14 mouse cellular contexts compared by ENCODE assay signal in genomic region chr10:121961121-121961893, GRCm38 (mm10).
A peak's percentile ranks its signal among the peaks of the same experiment; 100 is the strongest.
DNase-seq lines count a peak whose midpoint lies in the region; ATAC-seq lines count a peak whose summit lies in the region.
"Had no signal": no experiment of that assay in that cellular context is flagged by ENCODE, and none has a peak within 500 bp of the region (broad histone marks: within the 10 kb centered on the region; RNA-seq: fewer than 3 reads in every experiment).

No protein-coding gene starts in this region.

- 45% methylated on average over 11 of the region's 11 CpGs for WGBS in heart, embryonic 13.5 days
- WGBS in midbrain, embryonic 14.5 days, result 68% methylated on average over 11 of the region's 11 CpGs
- 77% methylated on average over 11 of the region's 11 CpGs for WGBS in midbrain, embryonic 10.5 days
- WGBS in forebrain, embryonic 15.5 days, result 74% methylated on average over 11 of the region's 11 CpGs

- H3K9ac ChIP-seq in heart, embryonic 13.5 days, result no peak overlapping the region
- no peak overlapping the region for H3K9ac ChIP-seq in midbrain, embryonic 14.5 days (replicated peaks; ENCODE audit: low read length)
- H3K9ac ChIP-seq in forebrain, embryonic 15.5 days (replicated peaks), result no peak overlapping the region
- H3K9ac ChIP-seq: limb, embryonic 13.5 days had no signal

- H3K27ac ChIP-seq in heart, embryonic 13.5 days (replicated peaks), result peak overlapping the region; percentile 50
- 0 out of 2 replicates have a peak overlapping the region, but pooled peaks have one; percentile 32 for H3K27ac ChIP-seq in midbrain, embryonic 14.5 days (replicated peaks; ENCODE audit: low read depth, low read length)
- no peak overlapping the region for H3K27ac ChIP-seq in midbrain, embryonic 10.5 days (replicated peaks)
- no peak overlapping the region for H3K27ac ChIP-seq in forebrain, embryonic 15.5 days (replicated peaks)
- H3K27ac ChIP-seq: limb, embryonic 13.5 days; macrophage had no signal

- H3K4me2 ChIP-seq in heart, embryonic 13.5 days, result no peak overlapping the region
- H3K4me2 ChIP-seq in midbrain, embryonic 14.5 days (ENCODE audit: low read length), result no peak overlapping the region
- H3K4me2 ChIP-seq in forebrain, embryonic 15.5 days (replicated peaks), result no peak overlapping the region
- H3K4me2 ChIP-seq: limb, embryonic 13.5 days had no signal

- no peak for DNase-seq in heart, adult 8-10 months (ENCODE audit: low spot score)
- DNase-seq in midbrain, embryonic 14.5 days, result no peak
- no peak for DNase-seq in midbrain, embryonic 10.5 days (ENCODE audit: low spot score)
- no peak for DNase-seq in heart, adult 11 months
- DNase-seq in cerebellum, postnatal 10 days, result no peak
- DNase-seq: adrenal gland, postnatal 25 days; cerebellum, adult 11-12 months; heart, postnatal 4 days; thymus, adult 18-20 months had no signal

- ATAC-seq in heart, embryonic 13.5 days (ENCODE audit: extremely low read depth, insufficient number of reproducible peaks, low FRiP score, low TSS enrichment), result no peak
- no peak for ATAC-seq in midbrain, embryonic 14.5 days (ENCODE audit: low FRiP score, low TSS enrichment)
- ATAC-seq in granulocyte monocyte progenitor cell, adult 5-6 weeks (replicated peaks; ENCODE audit: poor library complexity, severe bottlenecking), result peak; percentile 94
- ATAC-seq in forebrain, embryonic 15.5 days (replicated peaks), result no peak

- H3K4me3 ChIP-seq in heart, embryonic 13.5 days, result no peak overlapping the region
- no peak overlapping the region for H3K4me3 ChIP-seq in midbrain, embryonic 14.5 days (replicated peaks; ENCODE audit: low read depth, low read length)
- no peak overlapping the region for H3K4me3 ChIP-seq in midbrain, embryonic 10.5 days
- no peak overlapping the region for H3K4me3 ChIP-seq in forebrain, embryonic 15.5 days
- H3K4me3 ChIP-seq: limb, embryonic 13.5 days had no signal

- no peaks in the 10 kb centered on the region for H3K27me3 ChIP-seq in heart, embryonic 13.5 days (replicated peaks)
- no peaks in the 10 kb centered on the region for H3K27me3 ChIP-seq in midbrain, embryonic 14.5 days (ENCODE audit: control insufficient read depth, insufficient read depth, low read length)
- no peaks in the 10 kb centered on the region for H3K27me3 ChIP-seq in midbrain, embryonic 10.5 days (ENCODE audit: low read depth, poor library complexity, severe bottlenecking)
- H3K27me3 ChIP-seq in forebrain, embryonic 15.5 days, result no peaks in the 10 kb centered on the region
- H3K27me3 ChIP-seq: limb, embryonic 13.5 days had no signal

- peaks cover 22% of the 10 kb centered on the region for H3K4me1 ChIP-seq in heart, embryonic 13.5 days
- peaks cover 3% of the 10 kb centered on the region for H3K4me1 ChIP-seq in midbrain, embryonic 14.5 days (ENCODE audit: control insufficient read depth, insufficient read depth, low read length)
- peaks cover 11% of the 10 kb centered on the region for H3K4me1 ChIP-seq in midbrain, embryonic 10.5 days
- peaks cover 14% of the 10 kb centered on the region for H3K4me1 ChIP-seq in forebrain, embryonic 15.5 days

- H3K36me3 ChIP-seq in heart, embryonic 13.5 days, result no peaks in the 10 kb centered on the region
- H3K36me3 ChIP-seq in midbrain, embryonic 14.5 days (ENCODE audit: control insufficient read depth, insufficient read depth, low read length), result no peaks in the 10 kb centered on the region
- no peaks in the 10 kb centered on the region for H3K36me3 ChIP-seq in midbrain, embryonic 10.5 days
- H3K36me3 ChIP-seq in forebrain, embryonic 15.5 days, result no peaks in the 10 kb centered on the region
- H3K36me3 ChIP-seq: limb, embryonic 13.5 days had no signal

- no peaks in the 10 kb centered on the region for H3K9me3 ChIP-seq in heart, embryonic 13.5 days
- no peaks in the 10 kb centered on the region for H3K9me3 ChIP-seq in midbrain, embryonic 14.5 days (ENCODE audit: control insufficient read depth, low read length)
- no peaks in the 10 kb centered on the region for H3K9me3 ChIP-seq in midbrain, embryonic 10.5 days (replicated peaks)
- no peaks in the 10 kb centered on the region for H3K9me3 ChIP-seq in forebrain, embryonic 15.5 days
- H3K9me3 ChIP-seq: limb, embryonic 13.5 days had no signal

Comparison
In these comparisons a context has a peak if more than half of its experiments do, and no peak if none do; other contexts are left out.
1. H3K27ac ChIP-seq: peak in heart, embryonic 13.5 days (single experiment) and midbrain, embryonic 14.5 days (single experiment); none in midbrain, embryonic 10.5 days (single experiment) and forebrain, embryonic 15.5 days (single experiment).